Mouse (Mus musculus): Measurements from ENCODE around the gene Cyb5r3.

Cyb5r3 gene

GRCm38 (mm10) chr15:83172492-83173429 lies at the start of gene Cyb5r3:
TSS of gene Cyb5r3 (minus strand) at chr15:83172592.
- no peak for DNase-seq

GRCm38 (mm10) chr15:83221721-83222120 lies 49.3 kb upstream of the Cyb5r3 start:
- DNase-seq = peak; percentile 14

GRCm38 (mm10) chr15:83220368-83221013 lies 48.1 kb upstream of the Cyb5r3 start:
- no peak for DNase-seq

DNA sequence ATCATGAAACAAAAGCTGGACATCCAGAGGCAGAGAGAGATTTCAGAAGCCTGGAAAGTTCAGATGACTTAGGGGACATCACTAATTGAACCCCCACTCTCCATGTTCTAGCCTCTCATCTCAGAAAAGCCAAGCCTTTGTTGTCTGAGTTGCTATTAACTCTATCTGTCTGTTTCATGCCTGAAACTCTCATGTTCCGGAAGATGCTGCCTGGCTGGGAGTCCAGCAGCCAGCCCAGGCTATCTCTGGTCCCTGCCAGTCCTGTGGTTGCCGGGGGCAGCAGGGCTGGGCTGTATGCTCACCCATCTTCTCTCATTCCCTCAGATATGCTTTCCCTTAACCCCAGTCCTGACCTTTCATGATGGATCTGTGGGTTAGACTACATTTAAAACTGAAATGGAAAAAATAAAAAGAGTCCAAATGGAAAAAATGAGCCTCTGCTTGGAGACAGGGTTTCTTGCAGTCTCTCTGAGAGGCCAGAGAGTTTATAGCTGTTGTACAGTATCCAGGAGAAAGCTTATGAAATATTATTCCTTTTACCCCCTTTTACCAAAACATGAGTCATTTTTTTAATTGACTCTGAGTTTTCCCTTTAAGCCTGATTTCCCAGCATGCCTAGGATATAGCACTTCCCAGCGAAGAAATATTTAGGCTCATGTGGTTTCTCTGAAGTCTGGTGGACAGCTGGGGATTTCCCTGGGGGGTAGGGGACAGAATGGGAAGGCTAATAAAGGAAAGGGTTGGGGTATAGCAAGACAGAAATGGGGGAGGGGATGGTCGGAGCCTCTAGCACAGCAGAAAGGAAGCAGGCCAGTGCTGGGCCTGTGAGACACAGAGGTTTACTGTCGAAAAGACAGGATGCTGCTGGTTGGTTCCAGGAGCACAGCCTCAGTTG lies 43.2 kb upstream of the Cyb5r3 start:
- DNase-seq = peak; percentile 51

GRCm38 (mm10) chr15:83210229-83210628 lies 37.8 kb upstream of the Cyb5r3 start:
- peak; percentile 73 for DNase-seq

- peak; percentile 6 for DNase-seq
Observed at GRCm38 (mm10) chr15:83209719-83210118, 37.3 kb upstream of the Cyb5r3 start.

GRCm38 (mm10) chr15:83209092-83209695 lies 36.8 kb upstream of the Cyb5r3 start:
- DNase-seq = peak; percentile 21

- peak; percentile 80 for DNase-seq
Observed at GRCm38 (mm10) chr15:83204731-83205451, 32.5 kb upstream of the Cyb5r3 start.

GRCm38 (mm10) chr15:83202412-83202811 lies 30.0 kb upstream of the Cyb5r3 start:
- DNase-seq = no peak

DNA sequence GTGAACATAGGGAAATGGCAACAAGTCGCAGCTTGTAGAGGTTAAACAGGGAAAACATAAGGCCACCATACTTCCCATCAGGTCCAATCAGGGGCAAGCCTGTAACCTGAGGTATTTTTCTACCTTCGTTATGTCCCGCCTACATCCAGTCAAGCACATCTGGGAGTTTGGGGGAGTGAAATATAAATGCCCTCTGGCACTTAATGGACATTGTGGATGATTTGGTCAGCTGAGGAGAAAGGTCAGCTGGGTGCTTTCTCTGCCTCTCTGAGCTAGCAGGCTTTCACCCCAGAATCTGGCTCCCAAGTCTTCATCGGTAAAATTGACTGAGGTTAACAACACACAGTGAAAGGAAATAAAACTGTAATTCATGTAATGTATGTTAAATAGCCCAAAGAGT lies 21.0 kb upstream of the Cyb5r3 start:
- DNase-seq = no peak

DNA sequence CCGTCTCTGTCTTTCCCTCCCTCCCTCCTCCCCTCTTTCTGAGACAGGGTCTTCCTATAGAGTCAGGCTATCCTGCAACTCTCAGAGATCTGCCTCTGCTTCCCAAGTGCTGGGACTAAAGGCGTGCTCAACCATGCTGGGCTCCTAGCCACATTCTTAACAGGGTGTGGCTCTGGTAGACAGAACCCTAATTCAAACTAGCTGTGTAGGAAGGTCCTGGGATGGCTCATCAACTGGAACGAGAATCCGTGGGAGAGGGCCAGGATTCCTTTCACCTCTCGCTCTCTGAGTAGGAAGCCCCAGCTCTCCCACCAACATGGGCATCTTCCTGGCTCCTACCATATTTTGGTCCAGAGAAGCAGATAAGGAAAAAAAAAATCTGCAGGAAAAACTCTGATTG lies 10.0 kb upstream of the Cyb5r3 start:
- no peak for DNase-seq

DNA sequence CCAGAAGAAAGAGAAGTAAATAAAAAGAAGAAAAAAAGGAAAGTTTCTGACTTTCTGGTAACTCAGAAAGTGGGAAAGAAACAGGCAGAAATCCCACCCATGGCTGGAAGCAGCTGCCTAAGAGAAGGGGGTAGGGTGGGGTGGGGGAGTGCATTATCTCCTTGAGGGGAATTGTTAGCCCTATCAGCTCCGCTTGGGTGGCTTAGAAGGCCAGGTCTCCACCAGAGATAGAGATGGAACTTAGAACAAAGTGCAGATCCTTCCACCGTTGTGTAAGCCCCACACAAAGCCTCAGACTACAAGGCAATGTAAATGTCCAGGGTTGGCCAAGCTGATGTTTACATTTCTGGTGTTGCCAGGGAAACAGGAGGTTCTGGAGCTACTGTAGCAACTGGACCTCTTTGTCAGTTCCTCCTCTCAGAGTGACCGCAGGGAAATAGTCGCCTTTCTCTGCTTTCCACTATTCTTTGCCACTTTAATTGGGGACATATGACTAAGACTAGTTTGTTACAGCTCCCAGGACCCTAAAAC lies 9.5 kb upstream of the Cyb5r3 start:
- DNase-seq = no peak

GRCm38 (mm10) chr15:83180004-83180403 lies 7.6 kb upstream of the Cyb5r3 start:
- no peak for DNase-seq

DNA sequence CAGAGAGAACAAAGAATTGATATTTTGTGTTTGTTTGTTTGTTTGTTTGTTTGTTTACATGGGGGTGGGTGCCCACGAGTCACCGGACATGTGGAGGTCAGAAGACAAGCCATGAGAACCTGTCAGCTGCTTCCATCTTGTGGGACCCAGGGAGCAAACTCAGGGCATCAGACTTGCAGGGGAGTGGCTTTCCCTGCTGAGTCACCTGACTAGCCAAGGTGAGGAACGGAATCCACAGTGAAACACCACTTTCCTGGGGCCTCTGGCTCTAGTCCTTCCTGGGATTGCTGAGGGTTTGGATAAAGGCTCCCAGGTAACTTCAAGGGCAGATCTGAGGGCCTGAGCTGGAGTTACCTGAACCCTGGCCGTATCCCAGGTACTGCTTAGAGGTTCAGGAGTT lies 4.3 kb upstream of the Cyb5r3 start:
- no peak for DNase-seq

DNA sequence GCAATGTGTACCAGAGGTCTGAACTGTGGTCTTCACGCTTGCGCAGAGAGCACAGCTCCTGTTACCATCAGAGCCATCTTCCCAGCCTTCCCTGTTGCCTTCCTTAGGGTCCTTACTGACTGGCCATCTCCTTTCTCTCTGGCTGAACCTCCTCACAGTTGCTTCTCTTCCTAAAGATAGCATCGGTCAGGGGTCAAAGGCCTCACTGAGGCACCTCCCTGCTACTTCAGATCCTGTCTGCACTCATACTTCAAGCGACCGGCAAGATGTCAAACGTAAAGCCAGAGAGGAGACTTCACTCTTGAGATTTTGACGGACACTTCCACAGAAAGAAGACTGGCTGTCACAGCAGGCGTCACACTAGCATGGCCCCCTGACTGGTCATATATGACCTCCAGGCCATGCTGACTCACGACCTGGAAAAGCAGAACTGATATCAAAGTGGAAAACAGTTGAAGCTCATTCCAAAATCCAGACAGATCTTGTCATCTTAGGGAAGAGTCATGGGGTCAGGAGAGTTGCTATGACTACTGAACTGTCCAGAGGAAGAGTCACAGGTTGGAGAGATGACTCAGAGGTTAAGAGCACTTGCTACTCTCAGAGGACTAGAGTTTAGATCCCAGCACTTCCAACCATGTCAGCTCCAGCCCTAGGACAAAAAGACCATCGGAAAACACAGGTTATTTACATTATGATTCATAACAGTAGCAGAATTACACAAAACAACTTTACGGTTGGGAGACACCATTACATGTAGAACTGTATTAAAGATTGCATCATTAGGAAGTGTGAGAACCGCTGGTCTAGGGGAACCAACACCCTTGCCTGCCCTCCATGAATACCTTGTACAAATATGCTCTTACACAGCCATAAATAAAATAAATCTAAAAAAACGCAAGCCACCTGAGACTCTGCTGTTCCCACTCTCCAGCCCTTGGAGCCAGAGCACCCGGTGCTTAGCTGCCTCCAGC lies 1.8 kb upstream of the Cyb5r3 start:
- DNase-seq = no peak

DNA sequence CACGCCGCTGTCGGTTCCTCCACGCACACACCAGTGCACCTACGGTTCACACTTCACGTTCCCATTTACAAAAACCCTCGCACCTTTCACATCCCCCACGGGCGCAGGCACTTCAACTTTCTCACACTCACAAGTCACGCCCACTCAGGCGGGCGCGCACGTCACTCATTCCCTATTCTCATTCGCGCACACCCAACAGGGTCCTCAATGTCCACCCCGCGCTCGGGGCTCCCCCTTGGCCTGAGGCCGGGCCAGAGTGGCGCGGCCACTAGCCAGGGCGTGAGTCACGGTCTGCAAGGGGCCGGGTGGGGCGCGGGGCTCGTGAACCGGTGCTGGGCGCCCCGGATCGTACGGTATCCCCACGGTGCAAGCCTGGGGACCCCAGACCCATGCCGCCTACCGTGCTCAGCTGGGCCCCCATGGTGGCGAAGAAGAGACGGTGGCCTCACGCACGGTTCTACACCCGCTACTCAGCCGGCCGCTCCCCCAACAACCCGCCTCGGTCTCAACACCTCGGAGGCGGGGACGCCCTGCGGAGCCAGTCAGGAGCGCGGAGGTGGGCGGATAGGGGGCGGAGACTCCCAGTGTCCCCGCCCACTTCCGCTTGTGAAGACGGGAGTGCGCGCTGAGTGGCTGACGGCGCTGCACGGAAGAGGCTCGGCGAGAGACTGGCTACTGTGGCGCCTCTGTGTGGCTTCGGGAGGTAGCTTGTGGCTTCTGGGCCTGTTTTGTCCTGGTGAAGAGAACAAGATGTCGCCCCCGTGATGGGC lies 495 bp downstream of the Cyb5r3 start:
- peak; percentile 98 for DNase-seq

DNA sequence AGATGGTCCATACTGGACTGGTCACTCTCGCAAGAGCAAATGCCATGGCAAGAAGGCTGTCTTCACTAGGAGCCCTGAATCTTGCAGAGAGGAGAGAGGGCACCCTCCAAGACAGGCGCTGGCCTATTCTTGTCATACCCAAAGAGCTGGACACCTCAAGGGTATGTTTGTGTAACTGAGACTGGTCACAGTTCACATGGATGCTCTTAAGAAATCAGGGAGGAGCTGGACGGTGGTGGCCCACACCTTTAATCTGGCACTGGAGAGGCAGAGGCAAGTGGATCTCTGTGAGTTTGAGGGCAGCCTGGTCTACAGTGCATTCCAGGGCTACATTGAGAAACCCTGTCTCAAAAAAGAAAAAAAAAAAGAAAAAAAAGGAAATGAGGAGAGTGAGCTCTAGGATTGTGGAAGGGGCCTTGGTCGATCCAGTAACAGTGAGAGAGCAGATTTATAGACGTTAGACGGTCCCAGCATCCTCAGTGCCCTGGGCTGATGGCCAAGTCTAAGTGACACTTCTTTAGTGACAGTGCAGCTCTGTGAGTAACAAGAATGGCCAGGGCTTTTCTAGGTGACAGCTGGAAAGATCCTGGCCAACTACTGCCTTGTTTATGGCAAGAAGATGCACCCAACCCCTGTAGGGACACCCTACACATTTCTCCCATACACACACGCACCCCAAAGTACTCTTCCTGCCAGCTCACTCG lies 1.3 kb downstream of the Cyb5r3 start:
- DNase-seq = peak; percentile 25

DNA sequence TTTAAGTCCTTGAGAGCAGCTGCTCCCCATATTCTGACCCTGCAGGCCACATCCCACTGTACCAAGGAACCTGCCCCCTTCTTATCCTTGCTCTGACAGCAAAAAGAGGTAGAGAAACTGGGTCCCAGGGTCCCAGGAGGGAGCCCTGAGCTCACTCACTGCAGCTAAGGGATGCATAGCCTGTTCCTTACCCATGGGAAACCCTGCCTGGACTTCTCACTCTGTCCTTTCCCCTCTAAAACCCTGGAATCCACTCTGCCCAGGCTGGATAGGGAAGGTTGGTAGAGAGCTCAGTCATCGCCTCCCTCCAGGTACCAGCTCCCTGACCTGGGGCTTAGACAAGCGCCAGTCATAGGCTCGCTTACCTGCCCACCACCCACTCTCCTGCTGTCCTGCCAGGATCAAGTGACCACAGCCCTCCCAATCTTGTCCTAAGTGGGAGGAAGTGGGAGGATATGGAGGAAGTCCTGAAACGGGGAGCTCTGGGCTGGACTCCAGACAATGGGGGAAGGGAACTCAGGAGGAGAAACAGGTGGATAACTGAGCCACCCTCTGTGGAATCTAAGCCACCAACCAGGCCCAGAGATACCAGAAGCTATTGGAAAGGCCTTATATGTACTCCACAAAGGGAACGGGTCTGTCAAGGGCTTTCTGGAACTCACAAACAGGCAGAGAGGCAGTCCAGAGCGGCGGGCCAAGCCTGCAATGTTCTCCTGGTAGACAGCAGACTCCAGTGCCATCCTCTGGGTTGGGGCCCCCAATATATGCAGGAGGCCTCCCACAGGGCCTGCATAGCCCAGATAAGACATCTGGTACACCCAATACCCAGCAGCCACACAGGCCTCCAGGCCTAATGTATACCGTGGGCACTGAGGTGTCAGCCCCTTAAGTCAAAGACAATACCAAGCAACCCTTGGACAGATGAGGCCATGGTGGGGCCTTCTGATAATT lies 2.3 kb downstream of the Cyb5r3 start:
- no peak for DNase-seq
